Mouse (Mus musculus) T-helper 17 cell (primary cell): ENCODE results near the gene Flrt1.

Source experiments
- in situ Hi-C, 2 experiments: fragments of 300-600 bp; cut with MboI, MseI; formaldehyde crosslinking; loops; 1 replicate in 1 of 2; 2 replicates in 1 of 2; pipeline ENCODE4 v1.15.1; 2025; ENCODE audit warnings: high pct_unique_total_duplicates in 2 of 2

Flrt1 gene

GRCm38 (mm10) chr19:7105544-7105943, at the start of gene Flrt1:
Gene Flrt1, minus strand, starts transcription at chr19:7105729.
- in situ Hi-C loops = loop anchor here in 1 of 2 experiments (5.0 kb wide), 1 partner anchor 923 kb away; the partner anchor contains the start of gene Majin

- in situ Hi-C loops = loop anchor here in 1 of 2 experiments (10.0 kb wide), 2 partner anchors 320 to 1490 kb away; partner anchors contain the start of gene Sipa1
Observed at GRCm38 (mm10) chr19:7155196-7155595, 49.7 kb upstream of the Flrt1 start.

GRCm38 (mm10) chr19:7153232-7153631, 47.7 kb upstream of the Flrt1 start:
- in situ Hi-C loops = loop anchor here in 1 of 2 experiments (10.0 kb wide), 2 partner anchors 318 to 1488 kb away; partner anchors contain the start of gene Sipa1

DNA sequence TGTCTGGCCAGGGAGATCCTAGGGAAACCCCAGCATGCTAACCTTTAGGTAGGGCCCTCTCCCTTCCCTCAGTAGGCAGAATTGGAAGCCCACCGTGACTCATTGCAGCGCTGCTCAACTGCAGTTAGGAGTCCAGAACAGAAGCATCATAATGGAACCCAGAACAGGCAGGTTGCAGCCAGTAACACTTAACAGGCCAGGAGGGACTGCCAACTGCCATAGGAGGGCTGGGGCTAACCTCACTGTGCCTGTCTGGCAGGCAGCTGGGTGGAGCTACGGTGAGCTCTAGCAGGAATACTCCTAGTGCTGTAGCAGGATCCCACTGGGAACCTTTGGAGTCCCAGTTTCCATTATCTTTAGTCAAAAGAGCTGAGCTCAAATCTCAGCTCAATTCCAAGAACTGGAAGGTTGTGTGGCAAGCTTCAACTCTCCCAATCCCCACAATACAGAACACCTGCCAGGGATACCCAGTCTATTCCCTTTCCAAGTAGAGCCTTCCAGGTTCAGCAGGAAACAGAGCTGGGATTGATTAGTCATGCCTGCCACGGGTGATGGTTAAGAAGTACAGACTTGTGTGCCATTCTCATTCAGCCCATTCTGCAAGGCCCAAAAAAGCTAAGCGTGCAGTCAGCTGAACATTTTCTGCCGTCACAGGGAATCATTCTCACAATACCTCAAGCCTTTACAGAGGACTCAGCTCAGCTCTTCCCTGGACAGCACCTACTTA, 46.6 kb upstream of the Flrt1 start:
- in situ Hi-C loops = loop anchor here in 1 of 2 experiments (10.0 kb wide), 2 partner anchors 317 to 1487 kb away; partner anchors contain the start of gene Sipa1

DNA sequence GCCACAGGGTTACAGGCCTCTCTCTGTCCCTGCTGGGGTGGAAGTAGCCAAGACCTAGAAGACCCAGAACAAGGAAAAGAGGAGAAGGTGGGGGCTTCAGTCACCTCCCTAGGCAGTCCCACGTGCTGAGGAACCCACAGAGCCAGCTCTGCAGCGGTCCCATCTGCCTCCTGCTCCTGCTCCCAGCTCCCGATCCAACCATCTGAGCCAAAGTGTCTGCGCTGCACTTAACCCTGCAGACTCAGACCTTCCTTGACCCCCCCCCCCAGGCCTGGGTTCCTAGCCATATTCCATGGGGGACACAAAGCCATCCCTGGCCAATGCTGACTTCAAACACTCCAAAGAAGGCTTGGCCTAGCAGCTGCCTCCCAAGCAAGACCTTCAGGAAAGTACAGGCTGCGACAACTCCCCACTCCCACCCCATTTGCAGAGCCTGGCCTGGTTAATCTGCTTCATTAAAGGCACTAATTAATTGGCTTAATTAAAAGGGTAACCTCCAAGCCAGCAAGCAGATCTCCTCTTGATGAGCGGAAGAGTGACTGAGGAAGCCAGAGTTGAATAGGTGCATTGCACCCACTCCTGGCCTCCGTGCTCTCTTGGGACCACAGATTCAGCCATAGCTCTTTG, 45.9 kb upstream of the Flrt1 start:
- in situ Hi-C loops = loop anchor here in 1 of 2 experiments (10.0 kb wide), 2 partner anchors 317 to 1487 kb away; partner anchors contain the start of gene Sipa1

DNA sequence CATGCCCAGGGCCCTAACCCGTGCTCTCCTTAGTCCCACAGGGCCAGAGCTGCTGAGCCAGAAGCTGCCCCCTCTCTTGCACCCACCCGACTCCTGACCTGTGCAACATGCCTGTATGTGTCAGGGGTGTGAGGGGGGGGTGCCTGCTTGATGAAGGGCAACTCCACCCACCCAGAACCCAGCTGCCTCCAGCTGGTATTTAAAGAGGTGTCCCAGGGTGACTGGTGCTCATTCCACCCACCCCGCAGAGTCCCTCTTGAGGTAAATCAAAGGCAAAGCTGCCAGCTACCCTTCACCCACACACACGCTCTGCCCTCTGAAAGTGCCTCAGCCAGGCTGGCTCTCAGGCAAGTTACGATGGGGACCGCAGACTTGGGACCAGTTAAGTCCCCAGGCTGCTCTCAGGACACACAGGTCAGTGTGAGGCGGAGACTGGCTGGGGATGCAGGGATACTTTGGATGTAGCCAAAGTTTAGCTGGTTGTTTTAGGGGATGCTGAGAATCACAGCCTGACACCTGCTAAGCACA, 43.7 kb upstream of the Flrt1 start:
- in situ Hi-C loops = no loop called here

- in situ Hi-C loops = no loop called here
Observed at GRCm38 (mm10) chr19:7148541-7149085, 43.1 kb upstream of the Flrt1 start.

DNA sequence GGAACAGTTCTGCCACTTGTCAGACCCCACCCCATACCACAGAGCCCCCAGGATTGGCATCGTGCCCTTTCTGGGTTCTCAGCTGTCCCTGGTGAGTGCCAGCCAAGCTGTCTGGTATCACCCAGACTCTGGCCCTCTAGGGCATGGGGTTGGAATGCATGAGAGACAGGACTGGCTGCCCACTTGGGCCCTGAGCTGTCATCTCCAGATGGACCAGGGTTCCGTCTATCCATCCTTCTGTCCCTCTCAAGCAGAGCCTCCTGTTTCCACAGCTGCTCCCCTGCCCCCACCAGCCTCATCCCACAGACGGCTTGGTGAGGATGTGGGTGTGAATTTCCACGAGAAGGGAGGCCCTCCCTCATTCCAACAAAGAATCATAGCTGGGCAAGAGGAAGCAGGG, 42.6 kb upstream of the Flrt1 start:
- in situ Hi-C loops = no loop called here

- in situ Hi-C loops = no loop called here
Observed at GRCm38 (mm10) chr19:7146376-7146775, 40.8 kb upstream of the Flrt1 start.

DNA sequence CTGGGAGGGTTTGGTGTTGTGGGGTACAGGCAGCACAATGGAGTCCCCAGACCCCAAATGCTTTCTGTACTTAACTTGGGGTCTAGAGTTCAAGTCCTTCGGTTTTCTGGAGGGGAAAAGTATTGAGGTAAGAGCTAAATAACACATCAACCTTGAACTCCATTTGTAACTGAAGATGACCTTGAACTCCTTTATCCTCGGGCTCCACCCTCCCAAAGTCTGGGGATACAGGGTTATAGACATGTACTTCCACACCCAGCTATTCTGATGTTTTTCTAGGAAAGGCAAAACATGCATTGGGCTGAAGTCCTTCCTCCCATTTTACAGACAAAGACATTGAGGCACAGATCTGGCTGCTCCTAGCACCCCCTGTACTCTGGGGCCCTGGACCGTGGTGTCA, 38.9 kb upstream of the Flrt1 start:
- in situ Hi-C loops = no loop called here

- in situ Hi-C loops = no loop called here
Observed at GRCm38 (mm10) chr19:7143854-7144253, 38.3 kb upstream of the Flrt1 start.

- in situ Hi-C loops = no loop called here
Observed at GRCm38 (mm10) chr19:7142207-7142915, 36.8 kb upstream of the Flrt1 start.

DNA sequence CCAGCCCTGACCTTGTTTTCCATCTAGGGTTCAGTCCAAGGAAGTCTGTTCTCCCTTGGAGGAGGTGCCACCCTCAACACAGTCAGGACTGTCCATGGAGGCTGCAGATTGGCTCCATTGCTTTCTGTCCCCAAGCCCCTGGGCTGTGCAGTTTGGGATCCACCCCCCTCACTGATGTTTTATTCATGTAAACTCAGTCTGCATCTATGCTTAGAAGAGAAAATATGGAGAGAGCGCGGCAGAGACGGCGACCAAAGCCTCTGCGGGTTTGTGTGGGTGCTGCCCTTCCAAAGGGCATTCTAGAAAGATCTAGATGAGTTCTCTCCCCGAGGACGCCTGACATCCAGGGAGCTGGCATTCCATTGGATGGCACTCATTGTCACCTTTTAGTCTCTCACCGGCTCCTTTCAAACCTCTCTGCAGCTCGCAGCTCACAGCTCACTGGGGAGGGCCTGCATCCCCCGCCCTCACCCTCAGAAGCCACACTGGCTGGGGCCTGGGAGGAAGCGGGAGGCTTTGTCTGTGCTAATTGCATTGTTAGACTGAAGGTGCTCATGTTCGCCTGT, 35.4 kb upstream of the Flrt1 start:
- in situ Hi-C loops = no loop called here

DNA sequence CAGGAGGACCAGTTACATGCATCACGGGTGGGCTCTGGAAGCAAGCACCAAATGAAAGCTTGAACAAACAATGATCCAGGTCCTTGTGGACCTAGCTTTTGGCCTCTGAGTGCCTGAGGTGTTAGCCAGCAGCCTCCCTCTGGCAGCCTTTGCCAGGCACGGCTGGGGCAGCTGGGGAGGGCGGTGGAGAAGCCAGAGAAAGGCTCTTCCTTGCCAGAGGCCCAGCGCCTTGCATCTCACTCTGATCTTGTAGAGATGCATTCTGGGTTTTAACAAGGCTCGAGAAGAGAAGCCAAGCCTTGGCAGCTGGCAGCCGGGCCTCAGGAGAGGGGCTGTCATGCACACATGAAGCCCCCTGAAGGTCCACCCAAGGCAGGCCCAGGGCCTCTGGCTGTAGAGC, 34.8 kb upstream of the Flrt1 start:
- in situ Hi-C loops = no loop called here

DNA sequence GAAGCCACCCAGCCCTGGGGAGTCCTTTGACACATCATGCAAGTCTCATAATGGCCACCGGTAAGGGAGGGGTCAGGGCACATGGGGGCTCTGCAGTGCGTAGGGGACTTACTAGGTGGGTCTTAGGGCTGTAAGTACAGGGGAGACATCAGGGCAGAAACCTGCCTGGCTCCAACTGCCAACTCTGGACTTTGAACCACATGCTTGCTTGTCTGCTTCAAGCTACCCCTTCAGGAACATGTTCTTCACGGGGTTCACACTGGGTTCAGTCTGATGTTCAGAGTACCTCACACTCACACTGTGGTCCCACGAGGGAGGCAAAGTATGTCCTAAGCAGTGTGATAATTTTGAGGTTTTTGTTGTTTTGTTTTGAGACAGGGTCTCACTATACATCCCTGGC, 33.8 kb upstream of the Flrt1 start:
- in situ Hi-C loops = loop anchor here in 1 of 2 experiments (10.0 kb wide), 1 partner anchor 465 kb away; no protein-coding TSS in a partner anchor

GRCm38 (mm10) chr19:7138327-7138726, 32.8 kb upstream of the Flrt1 start:
- in situ Hi-C loops = loop anchor here in 1 of 2 experiments (10.0 kb wide), 1 partner anchor 464 kb away; no protein-coding TSS in a partner anchor

GRCm38 (mm10) chr19:7136714-7137498, 31.4 kb upstream of the Flrt1 start:
- in situ Hi-C loops = loop anchor here in 1 of 2 experiments (10.0 kb wide), 1 partner anchor 462 kb away; no protein-coding TSS in a partner anchor

DNA sequence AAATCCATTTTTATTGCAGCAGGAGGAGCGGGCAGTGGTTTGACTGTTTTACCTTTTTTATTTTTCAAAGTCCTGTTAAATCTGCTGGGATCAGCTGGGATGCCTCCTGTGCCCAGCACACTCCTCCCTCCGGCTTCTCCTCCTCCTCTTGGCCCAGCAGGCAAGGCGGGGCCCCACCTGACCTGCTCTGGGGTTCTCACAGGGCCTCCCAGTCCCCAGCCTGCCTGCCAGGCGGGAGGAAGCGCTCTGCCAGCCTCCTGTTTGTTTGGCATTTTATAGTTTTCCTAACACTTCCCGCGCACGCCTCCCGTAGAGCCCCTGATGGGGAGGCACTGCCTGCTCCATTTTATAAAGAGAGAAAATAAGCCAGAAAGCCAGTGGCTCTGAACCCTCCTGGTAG, 30.5 kb upstream of the Flrt1 start:
- in situ Hi-C loops = loop anchor here in 1 of 2 experiments (10.0 kb wide), 1 partner anchor 461 kb away; no protein-coding TSS in a partner anchor

GRCm38 (mm10) chr19:7135525-7135924, 30.0 kb upstream of the Flrt1 start:
- in situ Hi-C loops = loop anchor here in 1 of 2 experiments (10.0 kb wide), 1 partner anchor 461 kb away; no protein-coding TSS in a partner anchor

- in situ Hi-C loops = loop anchor here in 1 of 2 experiments (5.0 to 10.0 kb wide), 2 partner anchors 47 to 460 kb away; no protein-coding TSS in a partner anchor
Observed at GRCm38 (mm10) chr19:7134631-7135091, 29.1 kb upstream of the Flrt1 start.
